Mouse (Mus musculus) sigmoid colon, adult 10 weeks (tissue): Measurements from ENCODE around the gene Zfp414. TPM values are rescaled to one million over a fixed set of nuclear protein-coding genes. Genes with fewer than 3 reads are reported as not detected.

Source experiments
- polyA plus RNA-seq: library from polyadenylated mRNA; stranded (reverse); fragments of 350-450 nt; fragmentation: Illumina TruSeq; extraction: RNeasy Lipid Tissue Mini Kit (QIAGEN cat#74804); gene quantifications from one replicate; pipeline ENCODE4 v1.2.3, GENCODE M21; 2014; ENCODE audit warnings: low read depth, low replicate concordance

Gene Zfp414
- polyA plus RNA-seq, result 4.3 TPM

DNA sequence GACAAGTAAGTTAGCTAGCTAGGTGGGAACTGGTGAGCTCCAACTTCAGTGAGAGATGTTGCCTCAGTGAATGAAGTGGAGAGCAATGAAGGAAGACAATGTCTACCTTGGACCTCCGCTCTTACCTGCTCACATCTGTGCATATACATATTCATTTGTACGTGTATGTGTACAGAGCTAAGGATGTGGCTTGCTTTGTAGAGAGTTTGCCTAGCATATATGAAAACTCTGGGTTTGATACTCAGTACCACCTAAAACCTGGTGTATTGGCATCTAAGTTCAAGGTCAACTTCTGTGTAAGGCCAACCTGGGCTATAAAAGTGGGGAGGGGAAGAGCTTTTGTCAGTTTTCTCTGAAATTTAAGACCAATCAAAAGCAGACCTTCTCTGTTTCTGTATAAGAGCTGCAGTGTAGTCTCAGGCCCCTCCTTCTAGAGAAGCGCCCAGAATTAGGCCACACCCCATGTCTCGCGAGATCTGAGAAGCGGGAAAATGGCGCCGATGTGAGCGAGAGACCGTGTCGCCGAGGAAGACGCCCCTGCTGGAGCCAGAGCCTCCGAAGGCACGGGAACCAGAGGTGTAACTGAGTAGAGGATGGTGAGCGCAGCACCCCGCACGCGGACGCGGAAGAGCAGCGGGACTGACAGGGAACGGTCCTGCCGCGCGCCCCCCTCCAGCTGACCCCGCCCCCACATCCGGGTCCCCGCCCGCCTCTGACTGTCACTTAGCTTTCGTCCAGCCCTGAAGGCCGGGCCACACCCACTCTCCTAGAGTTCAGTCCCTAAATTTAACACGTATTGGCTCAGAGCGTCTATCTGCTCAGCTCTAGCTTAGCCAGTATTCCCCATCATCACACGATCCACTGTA lies at the start of gene Zfp414:
TSS of gene Zfp414 (plus strand) at position 470 of the 866 bp plus-strand sequence.

DNA sequence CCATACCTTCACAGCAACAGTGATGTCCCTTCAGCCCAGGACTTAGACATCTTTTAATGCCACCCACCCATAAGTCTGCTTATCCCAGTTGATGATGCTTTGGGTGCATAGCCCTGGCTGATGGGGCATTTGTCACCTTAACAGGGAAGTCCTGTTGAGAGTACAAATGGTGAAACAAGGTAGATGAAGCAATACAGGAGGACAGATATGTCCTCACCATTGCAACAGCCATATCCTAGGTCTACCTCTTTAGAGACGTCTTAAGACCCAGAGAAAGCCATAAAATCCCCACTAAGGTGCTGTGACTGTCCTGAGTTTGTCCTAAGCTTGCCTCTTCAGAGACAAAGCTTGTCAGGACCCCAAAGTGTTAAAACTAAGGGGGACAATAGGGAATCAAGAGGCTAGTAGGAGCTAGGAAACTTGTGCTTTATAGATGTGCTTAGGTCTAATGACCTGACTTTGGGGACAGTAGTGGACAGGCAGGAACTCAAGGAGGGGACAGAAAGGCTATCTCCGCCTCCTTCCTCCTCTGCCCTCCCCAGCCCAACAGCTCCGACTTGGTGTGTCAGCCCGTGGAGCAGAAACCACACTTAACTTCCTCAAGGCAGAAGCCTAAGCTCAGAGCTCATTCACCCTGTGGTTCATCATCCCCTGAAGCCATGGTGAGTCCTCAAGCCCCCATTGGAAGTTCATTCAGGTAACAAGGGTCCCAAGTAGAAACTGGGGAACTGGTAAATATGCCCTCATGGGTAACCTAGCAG lies 8.8 kb downstream of the Zfp414 start, which contains the start of gene Pram1:
TSS of gene Pram1 (plus strand) at position 541 of the 761 bp plus-strand sequence.

Other genes starting within 250 kb of the Zfp414 start
- 45.2 TPM for gene Zfp101, start 234.4 kb upstream of the Zfp414 start, polyA plus RNA-seq
- not detected for gene Actl9, start 196.2 kb upstream of the Zfp414 start, polyA plus RNA-seq
- gene Adamts10, start 104.9 kb upstream of the Zfp414 start, polyA plus RNA-seq, result 3.1 TPM
- gene Myo1f, start 73.4 kb upstream of the Zfp414 start, polyA plus RNA-seq, result 0.32 TPM
- not detected for gene Pram1, start 9.0 kb downstream of the Zfp414 start, polyA plus RNA-seq
- 415 TPM for gene Hnrnpm, start 57.8 kb downstream of the Zfp414 start, polyA plus RNA-seq
- gene March2, start 89.6 kb downstream of the Zfp414 start, polyA plus RNA-seq, result 26.0 TPM
- gene Rab11b, start 131.4 kb downstream of the Zfp414 start, polyA plus RNA-seq, result 27.5 TPM
- gene Angptl4, start 152.7 kb downstream of the Zfp414 start, polyA plus RNA-seq, result 1.0 TPM
- 5.3 TPM for gene Kank3, start 181.4 kb downstream of the Zfp414 start, polyA plus RNA-seq
- 77.1 TPM for gene Rps28, start 195.5 kb downstream of the Zfp414 start, polyA plus RNA-seq
- gene Ndufa7, start 195.5 kb downstream of the Zfp414 start, polyA plus RNA-seq, result 28.2 TPM
- 5.6 TPM for gene Cd320, start 214.0 kb downstream of the Zfp414 start, polyA plus RNA-seq
- not detected for gene Gm7029, start 244.7 kb downstream of the Zfp414 start, polyA plus RNA-seq